In the genomic region with DNA sequence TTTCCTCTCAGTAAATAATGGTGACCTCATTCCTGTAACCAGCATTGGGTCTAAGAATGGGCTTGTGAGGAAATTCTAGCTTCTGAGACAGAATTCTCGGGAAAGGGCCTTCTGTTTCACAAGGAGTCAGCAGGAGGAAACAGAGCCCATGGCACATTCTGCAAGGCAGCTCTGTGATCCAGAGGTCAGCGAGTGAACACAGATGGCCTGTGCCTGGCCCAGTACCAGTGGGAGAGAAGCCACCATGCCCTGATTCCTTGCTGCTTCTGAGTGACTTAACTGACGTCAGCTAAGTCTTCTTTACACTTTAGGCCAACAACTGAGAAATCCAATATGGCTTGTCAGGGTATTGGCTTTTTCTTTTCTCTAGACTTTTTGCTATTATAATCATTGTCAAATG, we compare ENCODE assay signal across 9 mouse cellular contexts.
A peak's percentile ranks its signal among the peaks of the same experiment; 100 is the strongest.
DNase-seq lines count a peak whose midpoint lies in the region; ATAC-seq and TF ChIP-seq lines count a peak whose summit lies in the region.
"Had no signal": no experiment of that assay in that cellular context is flagged by ENCODE, and none has a peak within 500 bp of the region (broad histone marks: within the 10 kb centered on the region; RNA-seq: fewer than 3 reads in every experiment).

No protein-coding gene starts in this region.

- H3K9ac ChIP-seq in forebrain, postnatal 0 days, result no peak overlapping the region
- no peak overlapping the region for H3K9ac ChIP-seq in neural tube, embryonic 15.5 days (replicated peaks)
- no peak overlapping the region for H3K9ac ChIP-seq in midbrain, embryonic 15.5 days

- H3K9me3 ChIP-seq in forebrain, postnatal 0 days (ENCODE audit: low read length), result no peaks in the 10 kb centered on the region
- no peaks in the 10 kb centered on the region for H3K9me3 ChIP-seq in forebrain, embryonic 10.5 days
- no peaks in the 10 kb centered on the region for H3K9me3 ChIP-seq in neural tube, embryonic 15.5 days (replicated peaks)
- no peaks in the 10 kb centered on the region for H3K9me3 ChIP-seq in midbrain, embryonic 15.5 days

- DNase-seq in forebrain, postnatal 0 days, result no peak
- no peak for DNase-seq in forebrain, embryonic 10.5 days (ENCODE audit: extremely low spot score, low spot score)
- peak; percentile 69 for DNase-seq in cerebellum, adult 11 months
- peak; percentile 10 to 27 for DNase-seq in gastrocnemius, adult 8-10 months (ENCODE audit: low spot score in 2 of 2)
- peak; percentile 19 to 31 for DNase-seq in kidney, postnatal 4 days
- DNase-seq in thymus, postnatal 25 days, result no peak
- DNase-seq: thymus, adult 18-20 months had no signal

- H3K27me3 ChIP-seq in forebrain, postnatal 0 days (ENCODE audit: insufficient read depth, low read length), result no peaks in the 10 kb centered on the region
- no peaks in the 10 kb centered on the region for H3K27me3 ChIP-seq in forebrain, embryonic 10.5 days (ENCODE audit: poor library complexity, severe bottlenecking)
- no peaks in the 10 kb centered on the region for H3K27me3 ChIP-seq in neural tube, embryonic 15.5 days (replicated peaks)
- no peaks in the 10 kb centered on the region for H3K27me3 ChIP-seq in midbrain, embryonic 15.5 days (replicated peaks)

- no peaks in the 10 kb centered on the region for H3K4me1 ChIP-seq in forebrain, postnatal 0 days (ENCODE audit: insufficient read depth)
- no peaks in the 10 kb centered on the region for H3K4me1 ChIP-seq in forebrain, embryonic 10.5 days
- H3K4me1 ChIP-seq in neural tube, embryonic 15.5 days, result no peaks in the 10 kb centered on the region
- no peaks in the 10 kb centered on the region for H3K4me1 ChIP-seq in midbrain, embryonic 15.5 days

- no peak overlapping the region for H3K4me2 ChIP-seq in forebrain, postnatal 0 days (ENCODE audit: low read depth)
- no peak overlapping the region for H3K4me2 ChIP-seq in neural tube, embryonic 15.5 days
- H3K4me2 ChIP-seq in midbrain, embryonic 15.5 days, result no peak overlapping the region

- H3K27ac ChIP-seq in forebrain, postnatal 0 days (ENCODE audit: low read depth, low read length), result no peak overlapping the region
- no peak overlapping the region for H3K27ac ChIP-seq in forebrain, embryonic 10.5 days
- H3K27ac ChIP-seq in neural tube, embryonic 15.5 days (replicated peaks), result no peak overlapping the region
- no peak overlapping the region for H3K27ac ChIP-seq in midbrain, embryonic 15.5 days

- no peaks in the 10 kb centered on the region for H3K36me3 ChIP-seq in forebrain, postnatal 0 days (ENCODE audit: insufficient read depth)
- H3K36me3 ChIP-seq in forebrain, embryonic 10.5 days (replicated peaks), result no peaks in the 10 kb centered on the region
- no peaks in the 10 kb centered on the region for H3K36me3 ChIP-seq in neural tube, embryonic 15.5 days
- H3K36me3 ChIP-seq in midbrain, embryonic 15.5 days (replicated peaks), result no peaks in the 10 kb centered on the region

- no peak for TF ChIP-seq CTCF in forebrain, postnatal 0 days (IDR thresholded peaks at IDR 0.05; ENCODE audit: low read depth)

- ATAC-seq in forebrain, postnatal 0 days, result peak; percentile 74
- no peak for ATAC-seq in neural tube, embryonic 15.5 days (ENCODE audit: low FRiP score)
- ATAC-seq in midbrain, embryonic 15.5 days (replicated peaks), result no peak

- 41% methylated on average over 3 of the region's 3 CpGs for WGBS in forebrain, postnatal 0 days
- 59% methylated on average over 3 of the region's 3 CpGs for WGBS in forebrain, embryonic 10.5 days
- WGBS in neural tube, embryonic 15.5 days, result 63% methylated on average over 3 of the region's 3 CpGs
- WGBS in midbrain, embryonic 15.5 days, result 56% methylated on average over 3 of the region's 3 CpGs

- no peak overlapping the region for H3K4me3 ChIP-seq in forebrain, postnatal 0 days (ENCODE audit: low read depth, low read length)
- H3K4me3 ChIP-seq in forebrain, embryonic 10.5 days, result no peak overlapping the region
- H3K4me3 ChIP-seq in neural tube, embryonic 15.5 days (replicated peaks), result no peak overlapping the region
- H3K4me3 ChIP-seq in midbrain, embryonic 15.5 days, result no peak overlapping the region

Comparison
In these comparisons a context has a peak if more than half of its experiments do, and no peak if none do; other contexts are left out.
1. DNase-seq: peak in cerebellum, adult 11 months (single experiment), gastrocnemius, adult 8-10 months (2 of 2) and kidney, postnatal 4 days (2 of 2); none in forebrain, postnatal 0 days (single experiment), forebrain, embryonic 10.5 days (single experiment) and thymus, postnatal 25 days (single experiment).